Mouse (Mus musculus): ENCODE data around the gene Asic2. TPM values are rescaled to one million over a fixed set of nuclear protein-coding genes. Genes with fewer than 3 reads are reported as not detected.

Gene Asic2
- total and polyA plus RNA-seq, 3 experiments: not detected

DNA sequence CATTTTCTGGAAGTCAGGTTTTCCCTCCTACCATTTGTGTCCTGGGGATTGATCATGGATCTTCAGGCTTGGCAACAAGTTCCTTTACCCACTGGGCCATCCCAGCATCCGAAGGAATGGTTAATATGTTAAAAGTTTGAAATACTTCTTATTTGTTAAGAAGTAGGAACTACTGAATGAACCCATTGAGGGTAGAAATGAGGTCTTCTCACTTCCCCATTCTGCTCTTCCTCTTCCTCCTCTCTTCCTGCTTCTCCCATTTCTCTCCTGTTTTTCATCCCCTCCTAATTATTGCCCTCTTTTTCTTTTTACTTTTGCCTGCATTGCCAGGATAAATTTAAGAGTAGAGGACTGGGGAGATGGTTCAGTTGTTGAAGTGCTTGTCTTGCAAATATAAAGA is 696.8 kb downstream of the Asic2 start:
- no peak overlapping the region for H3K9ac ChIP-seq (ENCODE audit: control insufficient read depth, low read depth, low read length, poor library complexity, severe bottlenecking)

DNA sequence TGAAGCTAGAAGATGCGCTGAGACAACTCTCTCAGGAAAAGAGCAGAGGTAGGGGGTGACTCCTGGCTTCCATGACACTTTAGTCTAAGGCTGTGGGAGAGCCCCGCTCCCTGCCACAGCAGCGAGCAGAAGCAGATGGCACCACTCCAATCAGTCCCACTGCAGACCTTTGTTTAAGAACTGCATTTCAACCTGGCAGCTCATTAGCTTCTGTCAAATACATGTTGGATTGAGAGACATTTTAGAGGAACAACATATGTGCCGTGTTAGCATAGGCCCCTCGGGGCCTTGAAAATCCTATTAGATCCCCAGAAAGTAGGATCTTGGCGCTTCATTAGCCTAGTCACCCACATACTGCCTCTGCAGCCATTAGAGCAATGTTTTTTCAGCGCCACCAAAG is 697.7 kb downstream of the Asic2 start:
- no peak for TF ChIP-seq SIN3A (IDR thresholded peaks at IDR 0.05; ENCODE audit: low read length)
- Histone ChIP-seq H3K9me3 (replicated peaks; ENCODE audit: insufficient read depth, low read length) (no peaks in the 10 kb centered on the region), H3K27ac (ENCODE audit: control insufficient read depth, low read depth, low read length) (no peak overlapping the region), H3K4me1 (ENCODE audit: control insufficient read depth in 1 of 2, insufficient read depth in 2 of 2, low read length in 2 of 2) (no peaks in the 10 kb centered on the region), H3K36me3 (ENCODE audit: control insufficient read depth in 1 of 2, insufficient read depth in 2 of 2, low read length in 2 of 2) (no peaks in the 10 kb centered on the region), H3K9ac (ENCODE audit: control insufficient read depth, low read depth, low read length, poor library complexity, severe bottlenecking) (no peak overlapping the region), H3K79me2 (ENCODE audit: control insufficient read depth, insufficient read depth, low read length, poor library complexity) (no peaks in the 10 kb centered on the region), H3K4me3 (ENCODE audit: control insufficient read depth in 1 of 2, insufficient read depth in 1 of 2, low read depth in 2 of 2, low read length in 2 of 2) (no peak overlapping the region), H3K27me3 (ENCODE audit: control insufficient read depth in 1 of 2, insufficient read depth in 2 of 2, low read length in 2 of 2) (no peaks in the 10 kb centered on the region)
- DNase-seq (ENCODE audit: low read depth, low spot score): no peak

More for the DNA sequence above, 696.8 kb downstream of the Asic2 start:
- TF ChIP-seq NELFE (IDR thresholded peaks at IDR 0.05; ENCODE audit: low read depth, low read length) (no peak), GATA1 (IDR thresholded peaks at IDR 0.05; ENCODE audit: low read depth, low read length) (no peak), ZMIZ1 (IDR thresholded peaks at IDR 0.05; ENCODE audit: low read depth, low read length) (no peak), USF2 (IDR thresholded peaks at IDR 0.05; ENCODE audit: borderline replicate concordance in 1 of 2, insufficient read depth in 1 of 2, low read depth in 1 of 2, low read length in 2 of 2) (no peak), MEF2A (IDR thresholded peaks at IDR 0.05; ENCODE audit: extremely low read depth, insufficient replicate concordance, low read depth, low read length, poor library complexity, severe bottlenecking) (no peak)
- no peak overlapping the region for H3K4me3 ChIP-seq (ENCODE audit: control insufficient read depth in 1 of 2, insufficient read depth in 1 of 2, low read depth in 2 of 2, low read length in 2 of 2)
- no peaks in the 10 kb centered on the region for H3K36me3 ChIP-seq (ENCODE audit: control insufficient read depth in 1 of 2, insufficient read depth in 2 of 2, low read length in 2 of 2)
- no peaks in the 10 kb centered on the region for H3K4me1 ChIP-seq (ENCODE audit: control insufficient read depth in 1 of 2, insufficient read depth in 2 of 2, low read length in 2 of 2)
- no peaks in the 10 kb centered on the region for H3K79me2 ChIP-seq (ENCODE audit: control insufficient read depth, insufficient read depth, low read length, poor library complexity)
- no peaks in the 10 kb centered on the region for H3K9me3 ChIP-seq (replicated peaks; ENCODE audit: insufficient read depth, low read length)
- H3K27me3 ChIP-seq (ENCODE audit: control insufficient read depth in 1 of 2, insufficient read depth in 2 of 2, low read length in 2 of 2): no peaks in the 10 kb centered on the region
- DNase-seq (ENCODE audit: low read depth, low spot score): no peak
- no peak overlapping the region for H3K27ac ChIP-seq (ENCODE audit: control insufficient read depth, low read depth, low read length)

DNA sequence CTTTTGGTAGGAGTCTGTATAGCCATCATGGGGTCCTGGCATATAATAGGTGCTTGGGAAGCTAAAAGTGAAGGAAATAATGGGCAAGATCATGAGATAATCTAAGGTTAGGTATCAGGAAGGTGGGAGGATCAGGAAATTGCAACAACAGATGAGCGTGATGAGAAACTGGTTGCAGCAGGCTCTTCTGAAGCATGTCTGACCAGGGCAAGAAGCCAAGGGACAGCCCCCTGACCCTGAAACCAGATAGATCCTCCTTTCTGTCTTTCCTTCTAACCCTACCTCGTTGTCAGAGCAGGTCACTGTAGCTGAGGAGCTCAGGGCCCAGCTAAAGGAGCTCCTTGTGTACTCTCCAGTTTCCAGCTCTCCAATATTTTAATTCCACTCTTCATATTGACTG is 704.5 kb downstream of the Asic2 start:
- H3K27ac ChIP-seq (ENCODE audit: control insufficient read depth, low read depth, low read length): no peak overlapping the region
- no peak overlapping the region for H3K9ac ChIP-seq (ENCODE audit: control insufficient read depth, low read depth, low read length, poor library complexity, severe bottlenecking)
- TF ChIP-seq CHD1 (IDR thresholded peaks at IDR 0.05; ENCODE audit: low read depth, low read length) (no peak), MYC (IDR thresholded peaks at IDR 0.05; ENCODE audit: low read depth, low read length) (no peak), GATA1 (IDR thresholded peaks at IDR 0.05; ENCODE audit: low read depth, low read length) (no peak), USF2 (IDR thresholded peaks at IDR 0.05; ENCODE audit: borderline replicate concordance in 1 of 2, insufficient read depth in 1 of 2, low read depth in 1 of 2, low read length in 2 of 2) (no peak), MAX (IDR thresholded peaks at IDR 0.05; ENCODE audit: low read length) (no peak), MYB (IDR thresholded peaks at IDR 0.05; ENCODE audit: low read depth, low read length) (no peak), SIN3A (IDR thresholded peaks at IDR 0.05; ENCODE audit: low read length) (no peak), ETS1 (IDR thresholded peaks at IDR 0.05; ENCODE audit: low read depth, low read length) (no peak), POLR2A (IDR thresholded peaks at IDR 0.05; ENCODE audit: control insufficient read depth in 1 of 2, insufficient read depth in 1 of 2, low read depth in 1 of 2, low read length in 2 of 2, poor library complexity in 1 of 2) (no peak), RAD21 (IDR thresholded peaks at IDR 0.05; ENCODE audit: low read depth, low read length) (no peak), CTCF (IDR thresholded peaks at IDR 0.05 in 2 of 3, conservative IDR thresholded peaks at IDR 0.05 in 1 of 3; ENCODE audit: control insufficient read depth in 1 of 3, insufficient read depth in 1 of 3, low read depth in 2 of 3, low read length in 3 of 3, poor library complexity in 1 of 3, severe bottlenecking in 1 of 3) (no peak), TCF12 (IDR thresholded peaks at IDR 0.05; ENCODE audit: low read depth, low read length) (no peak), ZKSCAN1 (IDR thresholded peaks at IDR 0.05; ENCODE audit: low read depth, low read length) (no peak), E2F4 (IDR thresholded peaks at IDR 0.05; ENCODE audit: borderline replicate concordance, low read depth, low read length) (no peak), MEF2A (IDR thresholded peaks at IDR 0.05; ENCODE audit: extremely low read depth, insufficient replicate concordance, low read depth, low read length, poor library complexity, severe bottlenecking) (no peak)
- no peak overlapping the region for H3K4me3 ChIP-seq (ENCODE audit: control insufficient read depth in 1 of 2, insufficient read depth in 1 of 2, low read depth in 2 of 2, low read length in 2 of 2)
- H3K4me1 ChIP-seq (ENCODE audit: control insufficient read depth in 1 of 2, insufficient read depth in 2 of 2, low read length in 2 of 2): no peaks in the 10 kb centered on the region
- H3K36me3 ChIP-seq (ENCODE audit: control insufficient read depth in 1 of 2, insufficient read depth in 2 of 2, low read length in 2 of 2): no peaks in the 10 kb centered on the region
- H3K79me2 ChIP-seq (ENCODE audit: control insufficient read depth, insufficient read depth, low read length, poor library complexity): no peaks in the 10 kb centered on the region
- no peaks in the 10 kb centered on the region for H3K27me3 ChIP-seq (ENCODE audit: control insufficient read depth in 1 of 2, insufficient read depth in 2 of 2, low read length in 2 of 2)
- H3K9me3 ChIP-seq (replicated peaks; ENCODE audit: insufficient read depth, low read length): no peaks in the 10 kb centered on the region
- no peak for DNase-seq (ENCODE audit: low read depth, low spot score)
